Mouse (Mus musculus): Measurements from ENCODE around the gene Pdp2. TPM values are rescaled to one million over a fixed set of nuclear protein-coding genes. Genes with fewer than 3 reads are reported as not detected.

Gene Pdp2
- 31.0 TPM for polyA plus RNA-seq (2014; fragmentation: Illumina TruSeq; extraction: RNeasy Lipid Tissue Mini Kit (QIAGEN cat#74804); ENCODE audit: low read depth, low replicate concordance)

GRCm38 (mm10) chr8:104591133-104591834, at the start of gene Pdp2:
Gene Pdp2 (plus strand): TSS chr8:104591451.

GRCm38 (mm10) chr8:104624161-104624560, 32.9 kb downstream of the Pdp2 start, which contains the start of gene Cdh16:
Gene Cdh16 (minus strand): TSS chr8:104624396.

GRCm38 (mm10) chr8:104630981-104631663, 39.9 kb downstream of the Pdp2 start, which contains the start of gene Rrad:
Gene Rrad (minus strand): TSS chr8:104631327.

GRCm38 (mm10) chr8:104641426-104642323, 50.4 kb downstream of the Pdp2 start, which contains the start of gene Ciao2b:
Gene Ciao2b (minus strand): TSS chr8:104641965.

Other genes starting within 250 kb of the Pdp2 start
- gene Cmtm4, start 195.6 kb upstream of the Pdp2 start, polyA plus RNA-seq (2014; fragmentation: Illumina TruSeq; extraction: RNeasy Lipid Tissue Mini Kit (QIAGEN cat#74804); ENCODE audit: low read depth, low replicate concordance): 65.8 TPM
- gene Dync1li2, start 148.4 kb upstream of the Pdp2 start, polyA plus RNA-seq (2014; fragmentation: Illumina TruSeq; extraction: RNeasy Lipid Tissue Mini Kit (QIAGEN cat#74804); ENCODE audit: low read depth, low replicate concordance): 123 TPM
- 0.23 TPM for gene Terb1, start 81.5 kb upstream of the Pdp2 start, polyA plus RNA-seq (2014; fragmentation: Illumina TruSeq; extraction: RNeasy Lipid Tissue Mini Kit (QIAGEN cat#74804); ENCODE audit: low read depth, low replicate concordance)
- gene Nae1, start 56.8 kb upstream of the Pdp2 start, polyA plus RNA-seq (2014; fragmentation: Illumina TruSeq; extraction: RNeasy Lipid Tissue Mini Kit (QIAGEN cat#74804); ENCODE audit: low read depth, low replicate concordance): 373 TPM
- not detected for gene Car7, start 56.8 kb upstream of the Pdp2 start, polyA plus RNA-seq (2014; fragmentation: Illumina TruSeq; extraction: RNeasy Lipid Tissue Mini Kit (QIAGEN cat#74804); ENCODE audit: low read depth, low replicate concordance)
- gene Cdh16, start 32.9 kb downstream of the Pdp2 start, polyA plus RNA-seq (2014; fragmentation: Illumina TruSeq; extraction: RNeasy Lipid Tissue Mini Kit (QIAGEN cat#74804); ENCODE audit: low read depth, low replicate concordance): not detected
- not detected for gene Rrad, start 39.9 kb downstream of the Pdp2 start, polyA plus RNA-seq (2014; fragmentation: Illumina TruSeq; extraction: RNeasy Lipid Tissue Mini Kit (QIAGEN cat#74804); ENCODE audit: low read depth, low replicate concordance)
- gene Ciao2b, start 50.5 kb downstream of the Pdp2 start, polyA plus RNA-seq (2014; fragmentation: Illumina TruSeq; extraction: RNeasy Lipid Tissue Mini Kit (QIAGEN cat#74804); ENCODE audit: low read depth, low replicate concordance): 1.3 TPM
- gene Ces2a, start 142.6 kb downstream of the Pdp2 start, polyA plus RNA-seq (2014; fragmentation: Illumina TruSeq; extraction: RNeasy Lipid Tissue Mini Kit (QIAGEN cat#74804); ENCODE audit: low read depth, low replicate concordance): not detected
- not detected for gene Ces2b, start 240.1 kb downstream of the Pdp2 start, polyA plus RNA-seq (2014; fragmentation: Illumina TruSeq; extraction: RNeasy Lipid Tissue Mini Kit (QIAGEN cat#74804); ENCODE audit: low read depth, low replicate concordance)

All from adrenal gland, adult 10 weeks (tissue).